ENCODE assay signal across 24 mouse cellular contexts in genomic region chr4:137039441-137039840, GRCm38 (mm10). TPM values are rescaled to one million over a fixed set of nuclear protein-coding genes. Genes with fewer than 3 reads are reported as not detected.
DNase-seq lines count a peak whose midpoint lies in the region; ATAC-seq and TF ChIP-seq lines count a peak whose summit lies in the region.
"Had no signal": no experiment of that assay in that cellular context is flagged by ENCODE, and none has a peak within 500 bp of the region (broad histone marks: within the 10 kb centered on the region; RNA-seq: fewer than 3 reads in every experiment).

No protein-coding gene starts in this region.

- TF ChIP-seq POLR2A in kidney, adult 2 months (IDR thresholded peaks at IDR 0.05; ENCODE audit: low read depth, low read length), result no peak
- no peak for TF ChIP-seq POLR2A in liver, adult 2 months (IDR thresholded peaks at IDR 0.05; ENCODE audit: extremely low read depth, insufficient read depth, low read length)

- H3K4me2 ChIP-seq in kidney, embryonic 14.5 days (replicated peaks; ENCODE audit: low read depth, low read length), result no peak overlapping the region
- no peak overlapping the region for H3K4me2 ChIP-seq in liver, embryonic 12.5 days
- H3K4me2 ChIP-seq: embryonic facial prominence, embryonic 12.5 days; forebrain, embryonic 13.5 days; forebrain, embryonic 15.5 days had no signal

- no peaks in the 10 kb centered on the region for H3K9me3 ChIP-seq in kidney, embryonic 14.5 days (ENCODE audit: control insufficient read depth, low read length)
- no peaks in the 10 kb centered on the region for H3K9me3 ChIP-seq in liver, embryonic 12.5 days (replicated peaks)
- H3K9me3 ChIP-seq: embryonic facial prominence, embryonic 10.5 days; embryonic facial prominence, embryonic 12.5 days; forebrain, embryonic 13.5 days; forebrain, embryonic 15.5 days; G1E had no signal

- no peaks in the 10 kb centered on the region for H3K27me3 ChIP-seq in kidney, adult 2 months (replicated peaks; ENCODE audit: control insufficient read depth, insufficient read depth, low read length)
- H3K27me3 ChIP-seq in kidney, embryonic 14.5 days (ENCODE audit: control insufficient read depth, insufficient read depth, low read length), result no peaks in the 10 kb centered on the region
- H3K27me3 ChIP-seq in liver, adult 2 months (ENCODE audit: control insufficient read depth, insufficient read depth, low read length), result no peaks in the 10 kb centered on the region
- H3K27me3 ChIP-seq in liver, embryonic 12.5 days (replicated peaks), result no peaks in the 10 kb centered on the region
- H3K27me3 ChIP-seq: CH12.LX; embryonic facial prominence, embryonic 12.5 days; forebrain, embryonic 13.5 days; forebrain, embryonic 15.5 days; Patski had no signal

- WGBS in kidney, adult 2 months, result 78% methylated on average over 7 of the region's 7 CpGs
- 96% methylated on average over 7 of the region's 7 CpGs for WGBS in kidney, embryonic 14.5 days
- WGBS in liver, adult 2 months, result 40% methylated on average over 7 of the region's 7 CpGs
- WGBS in liver, embryonic 12.5 days (ENCODE audit: insufficient replicate concordance), result 84% methylated on average over 7 of the region's 7 CpGs

- peak overlapping the region; percentile 78 for H3K27ac ChIP-seq in kidney, adult 2 months (ENCODE audit: insufficient read depth, low read depth, low read length)
- no peak overlapping the region for H3K27ac ChIP-seq in kidney, embryonic 14.5 days (ENCODE audit: low read depth, low read length)
- peak overlapping the region; percentile 42; the same call in 1 of the 2 replicates for H3K27ac ChIP-seq in liver, adult 2 months (replicated peaks; ENCODE audit: insufficient read depth, low read depth, low read length)
- no peak overlapping the region for H3K27ac ChIP-seq in liver, embryonic 12.5 days
- H3K27ac ChIP-seq: embryonic facial prominence, embryonic 10.5 days; embryonic facial prominence, embryonic 12.5 days; forebrain, embryonic 13.5 days; forebrain, embryonic 15.5 days had no signal

- peaks cover 25% of the 10 kb centered on the region for H3K4me1 ChIP-seq in kidney, adult 2 months (ENCODE audit: control insufficient read depth, insufficient read depth, low read length)
- H3K4me1 ChIP-seq in kidney, embryonic 14.5 days (ENCODE audit: control insufficient read depth, insufficient read depth, low read length), result peaks cover 18% of the 10 kb centered on the region
- peaks cover 11% of the 10 kb centered on the region for H3K4me1 ChIP-seq in liver, adult 2 months (ENCODE audit: control insufficient read depth, insufficient read depth, low read length)
- H3K4me1 ChIP-seq in liver, embryonic 12.5 days, result peaks cover 15% of the 10 kb centered on the region

- peaks cover 17% of the 10 kb centered on the region; the same call in 1 of the 2 replicates for H3K79me2 ChIP-seq in liver, adult 2 months (ENCODE audit: control insufficient read depth, insufficient read depth, low read length)

- no peak overlapping the region; the same call in 1 of the 2 replicates for H3K9ac ChIP-seq in kidney, embryonic 14.5 days (ENCODE audit: low read depth, low read length)
- H3K9ac ChIP-seq in liver, adult 2 months (ENCODE audit: low read depth, low read length), result no peak overlapping the region
- H3K9ac ChIP-seq in liver, embryonic 12.5 days, result no peak overlapping the region
- H3K9ac ChIP-seq: embryonic facial prominence, embryonic 12.5 days; forebrain, embryonic 13.5 days; forebrain, embryonic 15.5 days had no signal

- ATAC-seq in kidney, embryonic 14.5 days (ENCODE audit: low FRiP score, low TSS enrichment), result no peak
- ATAC-seq in liver, embryonic 12.5 days, result no peak
- ATAC-seq: activated CD4-positive, CD25-positive, alpha-beta regulatory T cell, adult 4 months; CD4-positive, CD25-positive, alpha-beta regulatory T cell, adult 4 months; forebrain, embryonic 13.5 days; forebrain, embryonic 15.5 days; Patski had no signal

- peak; percentile 21 for DNase-seq in cerebellum, adult 9-11 months
- no peak for DNase-seq in cerebellum, adult 11 months
- peak; percentile 85 for DNase-seq in kidney, adult 2 months
- DNase-seq in kidney, postnatal 4 days, result no peak
- peak; percentile 84 for DNase-seq in kidney, adult 9 months
- peak; percentile 90 for DNase-seq in liver, adult 2 months (ENCODE audit: extremely low read depth, low read depth, low spot score)
- DNase-seq: adrenal gland, adult 8-10 months; adrenal gland, postnatal 14 days; adrenal gland, postnatal 36 days; B cell, adult 2 months; cerebellum, adult 8-10 months; cerebellum, postnatal 10 days; cerebellum, postnatal 25 days had no signal

- no peak overlapping the region for H3K4me3 ChIP-seq in kidney, adult 2 months (ENCODE audit: insufficient read depth, low read depth, low read length)
- no peak overlapping the region for H3K4me3 ChIP-seq in kidney, embryonic 14.5 days (ENCODE audit: low read length)
- H3K4me3 ChIP-seq in liver, adult 2 months (ENCODE audit: insufficient read depth, low read depth, low read length), result no peak overlapping the region
- H3K4me3 ChIP-seq in liver, embryonic 12.5 days, result no peak overlapping the region
- H3K4me3 ChIP-seq: embryonic facial prominence, embryonic 10.5 days; embryonic facial prominence, embryonic 12.5 days; forebrain, embryonic 13.5 days; forebrain, embryonic 15.5 days had no signal

- H3K36me3 ChIP-seq in kidney, adult 2 months (ENCODE audit: control insufficient read depth, insufficient read depth, low read length), result no peaks in the 10 kb centered on the region
- no peaks in the 10 kb centered on the region for H3K36me3 ChIP-seq in kidney, embryonic 14.5 days (ENCODE audit: control insufficient read depth, insufficient read depth, low read length)
- no peaks in the 10 kb centered on the region for H3K36me3 ChIP-seq in liver, adult 2 months (ENCODE audit: control insufficient read depth, insufficient read depth, low read length)
- H3K36me3 ChIP-seq in liver, embryonic 12.5 days, result no peaks in the 10 kb centered on the region
- H3K36me3 ChIP-seq: embryonic facial prominence, embryonic 10.5 days; embryonic facial prominence, embryonic 12.5 days; forebrain, embryonic 15.5 days had no signal

- TF ChIP-seq CTCF in kidney, adult 2 months (conservative IDR thresholded peaks at IDR 0.05; ENCODE audit: insufficient read depth, insufficient read length, low read depth, low read length), result no peak
- TF ChIP-seq CTCF in liver, adult 2 months (IDR thresholded peaks at IDR 0.05; ENCODE audit: low read depth, low read length), result no peak

RNA-seq across cellular contexts. Expression of gene Zbtb40, which starts 9.2 kb away (rescaled TPM):
- 9.5 and 12.3 TPM in 2 replicates for polyA plus RNA-seq in kidney, adult 2 months (2012; rRNA removed)
- 3.3 and 5.6 TPM in 2 replicates for polyA plus RNA-seq in kidney, embryonic 14.5 days (2014; fragmentation: Nextera tagmentation; extraction: Ambion mirVana)
- total RNA-seq in liver, adult 2 months (2014; rRNA removed), result 2.5 and 5.7 TPM in 2 replicates
- polyA plus RNA-seq in liver, adult 2 months (2012; rRNA removed), result 3.9 and 5.1 TPM in 2 replicates
- 3.0 and 3.2 TPM in 2 replicates for polyA plus RNA-seq in liver, embryonic 12.5 days (2016; fragmentation: Nextera tagmentation; extraction: Ambion mirVana)

Comparison
In these comparisons a context has a peak if more than half of its experiments do, and no peak if none do; other contexts are left out.
1. DNase-seq: peak in cerebellum, adult 9-11 months (single experiment), kidney, adult 2 months (single experiment), kidney, adult 9 months (single experiment) and liver, adult 2 months (single experiment); none in cerebellum, adult 11 months (single experiment) and kidney, postnatal 4 days (0 of 2).
2. H3K27ac ChIP-seq: peak in kidney, adult 2 months (single experiment) and liver, adult 2 months (single experiment); none in kidney, embryonic 14.5 days (single experiment) and liver, embryonic 12.5 days (single experiment).